Mouse (Mus musculus): ENCODE data around the gene Gm20388.

GRCm38 (mm10) chr8:122605367-122605766 lies 2694.7 kb downstream of the Gm20388 start:
- no peak for TF ChIP-seq CTCF (IDR thresholded peaks at IDR 0.05; ENCODE audit: low read depth, low read length)
- no peak for TF ChIP-seq GATA2 (IDR thresholded peaks at IDR 0.05; ENCODE audit: borderline replicate concordance, low read depth, low read length)
- TF ChIP-seq GATA1 (IDR thresholded peaks at IDR 0.05; ENCODE audit: borderline replicate concordance, low read length), result no peak

All from G1E (cell line).